Mouse (Mus musculus) retina, embryonic 14.5 days (tissue): ENCODE results near the gene Mettl2.
"Not testable (repeated sequence)": the region's sequence is repeated elsewhere in the genome, so short reads cannot be mapped to it uniquely, and the experiment has no call there.

Source experiments
- DNase-seq: peaks from one replicate; pipeline ENCODE4 v3.0.0-alpha.2; 2015; ENCODE audit warnings: low spot score

The Mettl2 gene

DNA sequence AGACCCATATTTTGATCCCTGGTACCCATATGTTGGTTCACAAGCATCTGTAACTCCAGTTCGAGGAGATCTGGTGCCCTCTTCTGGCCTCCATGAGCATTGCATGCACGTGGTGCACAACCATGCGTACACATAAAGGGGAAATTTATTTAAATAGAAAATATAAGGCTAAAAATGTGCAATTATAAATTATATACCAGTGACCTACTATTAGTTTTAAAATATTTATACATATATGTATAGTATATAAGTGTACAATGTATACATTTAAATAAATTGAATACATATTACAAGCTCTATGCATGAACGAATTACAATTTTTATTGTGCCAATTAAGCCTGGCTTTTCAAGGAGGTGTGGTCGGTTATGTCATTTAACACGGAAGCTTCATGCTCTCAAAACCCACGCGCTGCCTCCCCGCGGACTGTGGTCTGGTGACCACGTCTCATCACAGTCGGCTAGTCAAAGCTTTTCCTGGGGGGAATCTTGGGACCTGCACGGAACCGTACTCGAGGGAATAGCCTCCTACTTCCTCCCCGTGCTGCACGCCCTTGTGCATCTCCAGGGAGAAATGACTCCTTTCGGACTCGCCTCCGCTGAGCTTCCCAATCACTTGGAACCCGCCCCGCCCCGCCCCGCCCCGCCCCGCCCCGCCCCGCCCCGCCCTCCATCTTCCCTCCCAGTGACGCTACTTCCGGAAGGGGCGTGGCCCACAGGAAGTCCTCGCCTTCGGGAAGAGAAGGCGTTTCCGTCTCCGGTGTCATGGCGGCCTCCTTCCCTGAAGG, at the start of gene Mettl2:
Gene Mettl2, plus strand, starts transcription at position 691 of the 785 bp plus-strand sequence.
- peak; percentile 86 for DNase-seq

DNA sequence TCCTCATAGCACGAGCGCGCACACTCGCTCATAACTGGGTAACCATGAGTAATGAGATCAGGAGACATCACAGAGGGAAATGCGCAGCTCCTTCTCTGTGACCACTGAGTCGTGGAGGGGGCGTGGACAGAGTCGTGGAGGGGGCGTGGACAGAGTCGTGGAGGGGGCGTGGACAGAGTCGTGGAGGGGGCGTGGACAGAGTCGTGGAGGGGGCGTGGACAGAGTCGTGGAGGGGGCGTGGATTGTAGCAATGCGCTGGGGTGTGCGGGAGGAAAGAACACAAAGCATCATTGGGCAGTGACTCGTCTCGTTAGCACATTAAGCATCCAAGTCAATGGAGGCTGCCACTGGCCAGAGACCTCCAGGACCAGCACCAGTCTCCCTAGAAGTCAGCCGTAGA, 13.8 kb upstream of the Mettl2 start:
- DNase-seq, result not testable (repeated sequence)

GRCm38 (mm10) chr11:105117814-105118213, 8.4 kb upstream of the Mettl2 start:
- DNase-seq, result no peak

GRCm38 (mm10) chr11:105120551-105121061, 5.6 kb upstream of the Mettl2 start:
- DNase-seq, result no peak

DNA sequence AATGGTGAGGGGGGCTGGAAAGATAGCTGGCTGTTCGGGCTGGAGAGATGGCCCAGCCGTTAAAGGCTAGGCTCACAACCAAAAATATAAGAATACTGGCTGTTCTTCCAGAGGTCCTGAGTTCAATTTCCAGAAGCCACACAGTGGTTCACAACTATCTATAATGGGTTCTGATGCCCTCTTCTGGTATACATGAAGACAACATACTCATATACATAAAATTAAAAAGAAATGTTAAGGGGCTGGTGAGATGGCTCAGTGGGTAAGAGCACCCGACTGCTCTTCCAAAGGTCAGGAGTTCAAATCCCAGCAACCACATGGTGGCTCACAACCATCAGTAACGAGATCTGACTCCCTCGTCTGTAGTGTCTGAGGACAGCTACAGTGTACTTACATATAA, 4.4 kb upstream of the Mettl2 start:
- DNase-seq, result not testable (repeated sequence)

DNA sequence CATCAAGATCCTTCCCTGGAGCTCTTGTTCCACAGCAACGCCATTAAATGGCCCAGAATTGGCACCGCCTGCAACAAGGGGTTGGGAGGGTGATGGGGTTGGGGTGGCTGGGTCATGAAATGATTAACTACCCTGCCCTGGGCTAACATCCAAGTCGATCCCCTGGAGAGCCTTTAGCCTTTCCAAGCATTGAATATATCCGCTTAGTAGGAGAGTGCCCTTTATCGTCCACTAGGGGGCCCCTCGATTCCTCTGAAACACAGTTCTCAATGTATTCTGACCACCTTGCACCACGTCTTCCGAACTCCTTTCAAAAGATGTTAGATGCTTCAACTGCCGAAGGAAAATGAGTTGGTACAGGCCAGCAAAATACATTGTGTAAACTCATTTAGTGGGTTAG, 2.2 kb upstream of the Mettl2 start:
- peak; percentile 82 for DNase-seq

DNA sequence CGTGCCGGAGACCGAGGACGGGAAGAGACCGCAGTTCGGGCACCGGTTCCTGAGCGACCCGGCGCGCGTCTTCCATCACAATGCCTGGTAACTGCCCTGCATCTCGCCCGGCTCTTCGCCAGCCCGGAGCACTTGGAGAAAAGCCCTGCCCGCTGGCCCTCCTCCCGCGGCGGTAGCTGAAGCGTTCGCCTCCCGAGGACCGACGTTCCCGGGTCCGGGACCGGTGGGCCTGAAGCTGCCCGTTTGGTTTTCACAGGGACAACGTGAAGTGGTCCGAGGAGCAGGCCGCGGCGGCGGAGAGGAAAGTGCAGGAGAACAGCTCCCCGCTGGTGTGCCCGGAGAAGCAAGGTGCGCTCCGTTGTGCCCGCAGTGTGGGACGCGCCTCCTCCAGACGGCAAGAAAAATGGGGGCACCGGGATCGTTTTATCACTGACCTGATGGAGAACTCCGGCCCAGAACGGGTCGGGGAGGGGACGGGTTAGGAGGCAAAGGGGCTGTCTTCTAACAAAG, 350 bp downstream of the Mettl2 start:
- DNase-seq, result no peak

DNA sequence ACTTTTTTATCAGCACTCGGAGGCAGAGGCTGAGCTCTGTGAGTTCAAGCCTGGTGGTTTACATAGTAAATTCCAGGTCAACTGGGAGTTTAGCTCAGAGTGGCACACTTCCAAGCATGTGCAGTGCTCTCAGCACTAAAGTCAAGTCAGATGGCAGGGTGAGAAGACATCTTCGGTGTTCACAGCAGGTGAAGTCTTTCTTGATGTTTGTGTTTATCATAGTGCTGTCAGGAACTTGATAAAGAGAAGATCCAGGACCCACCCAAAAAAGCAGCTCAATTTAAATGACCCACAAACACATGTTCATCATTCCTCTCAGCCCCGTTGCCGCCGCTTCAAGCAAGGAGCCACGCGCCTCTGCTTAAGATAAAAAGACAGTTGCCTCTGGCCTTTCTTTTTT, 9.5 kb downstream of the Mettl2 start:
- no peak for DNase-seq

- not testable (repeated sequence) for DNase-seq
These were observed 11.0 kb downstream of the Mettl2 start for GRCm38 (mm10) chr11:105137255-105137654.

GRCm38 (mm10) chr11:105140512-105140911, 14.3 kb downstream of the Mettl2 start:
- not testable (repeated sequence) for DNase-seq

DNA sequence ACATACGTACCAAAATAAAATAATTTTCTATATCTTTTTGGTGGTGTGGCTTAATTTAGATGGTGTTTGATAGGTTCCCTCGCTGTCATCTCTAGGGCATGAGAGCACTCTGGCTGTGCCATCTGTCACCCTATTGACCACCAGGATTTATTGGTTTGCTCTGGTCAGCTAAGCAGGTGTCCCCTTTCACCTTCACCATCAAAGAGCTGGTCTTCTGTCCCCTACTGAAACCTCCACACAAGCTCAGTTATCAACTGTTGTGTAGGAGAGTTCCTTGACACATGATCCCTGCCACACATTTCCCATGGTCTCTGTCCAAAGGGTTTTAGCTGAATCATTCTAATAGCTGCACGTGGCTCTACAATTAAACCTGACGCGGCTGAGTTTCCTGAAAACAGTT, 14.9 kb downstream of the Mettl2 start:
- DNase-seq, result no peak

DNA sequence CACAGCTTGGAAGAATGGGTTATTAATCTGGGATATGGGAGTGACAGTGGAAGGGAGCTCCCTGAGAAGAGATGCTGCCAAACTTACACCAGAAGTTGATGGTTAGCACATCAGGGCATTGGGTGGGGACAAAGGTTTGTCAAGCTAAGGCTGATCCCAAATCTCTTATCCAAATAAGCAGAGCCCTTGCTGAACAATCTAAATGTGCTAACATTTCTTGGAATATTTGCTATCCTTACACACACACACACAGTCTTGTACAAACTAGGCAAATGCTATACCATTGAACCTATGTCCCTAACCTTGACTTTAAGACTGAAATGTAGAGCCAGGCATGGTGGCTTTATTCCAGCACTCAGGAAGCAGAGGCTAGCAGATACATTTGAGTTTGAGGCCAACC, 17.3 kb downstream of the Mettl2 start:
- no peak for DNase-seq

DNA sequence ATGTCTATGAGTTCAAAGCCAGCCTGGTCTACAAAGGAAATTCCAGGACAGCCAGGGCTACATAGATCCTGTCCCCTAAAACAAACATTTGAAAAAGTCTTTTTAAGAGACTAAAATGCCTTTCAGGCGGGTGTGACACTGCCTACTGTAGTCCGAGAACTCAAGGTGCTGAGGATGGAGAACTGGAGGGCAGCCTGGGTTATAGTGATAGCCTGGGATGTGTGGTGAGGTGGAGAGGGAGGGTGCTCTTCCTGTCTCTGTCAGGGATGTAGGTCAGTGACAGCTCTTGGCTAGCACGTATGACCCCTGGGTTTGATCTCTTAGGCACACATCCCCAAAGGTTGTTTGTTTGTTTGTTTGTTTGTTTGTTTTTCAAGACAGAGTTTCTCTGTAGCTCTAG, 17.9 kb downstream of the Mettl2 start:
- no peak for DNase-seq

DNA sequence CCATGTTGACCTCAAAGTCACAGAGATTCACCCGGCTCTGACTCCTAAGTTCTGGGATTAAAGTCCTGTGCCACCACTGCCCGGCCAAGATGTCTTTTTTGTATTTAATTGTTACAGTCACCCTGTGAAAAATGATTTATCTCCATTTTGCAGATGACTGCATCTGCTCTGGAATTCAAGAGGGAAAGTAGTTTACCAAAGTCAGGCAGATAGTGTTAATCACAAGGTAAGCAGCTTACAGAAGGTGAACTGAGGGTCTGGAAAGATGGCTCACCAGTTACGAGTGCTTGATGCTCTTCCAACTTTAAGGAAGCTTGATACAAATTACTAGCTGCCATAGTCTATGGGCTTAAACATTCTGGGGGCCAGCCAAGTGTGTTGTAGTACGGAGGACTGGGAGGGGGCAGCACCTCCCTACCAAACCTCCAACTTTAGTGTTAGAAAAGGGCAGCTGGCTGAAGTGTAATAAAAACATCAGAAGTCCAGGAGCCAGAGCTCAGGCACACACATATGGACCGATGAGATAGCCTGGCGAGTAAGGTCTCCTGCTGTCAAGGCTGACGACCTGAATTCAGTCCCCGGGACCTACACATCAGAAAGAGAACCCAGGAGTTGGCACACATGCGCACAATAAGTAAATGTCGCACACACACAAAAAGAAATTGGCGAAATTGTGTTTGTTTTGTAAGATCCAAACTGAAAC, 18.4 kb downstream of the Mettl2 start:
- no peak for DNase-seq

DNA sequence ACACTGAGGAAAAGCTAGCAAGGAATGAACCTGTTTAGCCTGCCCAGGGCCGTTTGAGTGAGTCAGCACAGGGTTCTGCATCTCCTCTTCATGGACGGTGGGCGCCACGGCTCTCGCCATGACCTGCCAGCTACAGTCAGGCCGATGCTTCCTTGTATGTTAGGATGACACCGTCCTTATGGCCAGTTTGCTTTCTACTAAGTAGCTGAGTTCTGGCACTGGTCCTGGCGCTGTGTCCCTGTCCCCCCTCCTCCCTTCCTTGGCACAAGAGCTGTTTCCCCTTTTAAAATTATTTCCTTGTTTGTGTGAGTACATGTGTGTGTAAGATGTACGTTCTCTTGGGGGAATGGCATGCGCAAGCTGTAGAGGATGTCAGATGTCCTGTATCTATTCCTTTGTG, 19.0 kb downstream of the Mettl2 start:
- no peak for DNase-seq

DNA sequence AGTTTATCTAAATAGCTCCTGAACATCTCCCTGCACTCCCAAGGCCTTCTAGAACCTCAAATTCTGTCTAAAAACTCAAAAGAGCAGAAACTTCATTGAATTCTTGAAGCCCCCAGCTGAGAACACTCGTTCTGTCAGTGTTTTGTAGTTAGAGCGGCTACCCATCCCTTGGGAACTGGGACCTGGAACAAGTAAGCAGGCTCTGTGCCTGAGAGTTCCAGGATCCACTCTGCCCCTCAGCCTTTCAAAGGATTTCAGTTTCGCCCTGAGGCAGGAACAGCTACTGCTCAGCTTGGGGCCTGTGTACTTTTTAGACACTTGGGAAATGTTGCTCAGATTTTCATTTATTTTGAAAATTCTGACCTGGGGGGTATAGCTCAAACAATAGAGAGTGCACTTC, 20.4 kb downstream of the Mettl2 start, which contains the start of gene Gm10842:
Gene Gm10842, plus strand, starts transcription at position 301 of the 400 bp plus-strand sequence.
- no peak for DNase-seq

- DNase-seq, result no peak
These were observed 23.1 kb downstream of the Mettl2 start for GRCm38 (mm10) chr11:105149353-105149752.

- DNase-seq, result no peak
These were observed 23.5 kb downstream of the Mettl2 start for GRCm38 (mm10) chr11:105149766-105150165.

DNA sequence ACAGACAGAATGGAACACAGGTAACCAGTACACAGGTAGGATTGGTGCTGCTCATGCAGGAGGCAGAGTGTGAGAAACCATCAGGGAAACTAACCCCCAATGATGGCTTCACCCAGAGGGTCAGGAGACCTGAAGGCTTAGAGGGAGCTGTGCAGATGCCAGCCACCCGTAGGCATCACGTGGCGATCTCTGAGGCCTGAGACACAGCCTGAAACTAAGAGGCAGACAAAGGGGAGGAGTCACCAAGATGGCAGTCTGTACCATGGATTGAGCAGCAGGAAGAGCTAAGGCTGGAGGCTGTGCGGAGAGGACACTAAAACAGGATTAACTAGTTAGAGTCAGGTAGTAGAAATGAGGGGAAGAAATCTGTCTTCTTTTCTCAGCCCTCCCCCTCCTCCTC, 24.5 kb downstream of the Mettl2 start:
- no peak for DNase-seq

DNA sequence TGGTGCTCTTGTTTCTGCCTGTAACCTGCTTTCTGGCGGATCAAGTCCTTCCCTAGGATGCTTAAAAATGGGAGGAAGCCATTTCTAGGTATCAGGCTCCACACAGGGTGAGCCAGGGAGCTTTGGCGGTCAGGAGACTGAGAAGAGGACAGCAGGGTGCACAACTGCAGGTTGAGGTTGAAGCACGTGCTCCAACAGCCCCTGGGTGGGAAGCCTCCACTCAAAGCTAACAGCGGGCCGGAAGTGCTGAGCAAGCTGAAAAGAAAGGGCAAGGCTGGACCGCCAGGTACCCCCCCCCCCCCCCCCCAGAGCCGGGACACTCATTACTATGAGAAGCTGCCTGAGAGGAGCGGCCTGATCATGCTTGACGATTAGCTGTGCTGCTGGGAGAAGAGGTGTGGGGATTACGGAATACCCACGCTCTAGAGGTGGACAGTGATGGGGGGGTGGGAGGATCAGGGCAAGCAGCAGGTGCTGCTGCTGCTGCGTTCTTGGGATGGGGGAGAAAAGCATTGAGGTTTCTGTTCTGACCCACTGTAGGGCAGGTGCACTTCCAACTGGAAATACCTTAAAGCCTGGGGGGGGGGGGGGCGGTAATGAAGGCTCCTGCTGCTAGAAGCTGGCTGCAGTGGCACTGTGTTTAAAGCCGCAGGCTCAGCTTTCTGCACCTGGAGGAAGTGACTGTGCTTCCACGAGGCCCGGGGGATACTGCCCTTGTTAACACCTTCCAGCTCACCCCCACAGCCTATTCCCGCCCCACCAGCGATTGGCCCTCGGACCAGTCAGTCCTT, 25.2 kb downstream of the Mettl2 start:
- peak; percentile 8 for DNase-seq

DNA sequence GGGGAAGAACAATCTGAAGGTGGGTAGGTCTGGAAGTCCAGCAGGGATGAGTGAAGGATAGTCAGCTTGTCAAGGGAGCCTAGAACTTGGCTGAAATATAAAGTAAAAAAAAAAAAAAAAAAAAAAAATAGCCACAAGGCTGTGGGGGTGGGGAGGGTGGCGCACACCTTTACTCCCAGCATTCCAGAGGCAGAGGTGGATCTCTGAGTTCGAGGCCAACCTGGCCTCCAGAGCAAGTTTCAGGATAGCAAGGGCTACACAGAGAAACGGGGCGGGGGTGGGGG, 25.7 kb downstream of the Mettl2 start:
- DNase-seq, result no peak

DNA sequence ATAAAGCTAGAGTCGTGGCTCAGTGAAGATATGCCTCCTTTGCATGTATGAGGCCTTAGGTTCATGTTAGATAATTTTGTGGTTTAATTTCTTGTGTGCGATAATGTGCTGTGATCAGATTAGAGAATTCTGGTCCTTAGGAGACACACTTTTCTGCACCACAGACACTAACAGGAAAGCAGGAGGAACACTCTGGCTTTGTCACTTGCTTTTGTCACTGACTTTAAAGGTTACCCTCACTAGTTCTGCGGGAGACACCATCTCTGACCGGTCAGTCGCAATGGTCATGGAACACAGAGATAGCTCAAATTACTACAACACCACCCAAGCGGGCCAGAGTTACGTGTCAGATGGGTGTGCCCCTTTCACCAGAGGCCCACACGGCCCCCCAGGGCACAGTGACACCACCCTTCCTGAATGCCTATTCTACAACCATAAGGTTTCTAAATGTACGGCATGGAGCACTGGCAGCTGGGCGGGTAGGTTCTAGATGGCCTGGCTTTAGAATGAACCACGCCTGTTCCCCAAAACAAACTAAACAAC, 26.2 kb downstream of the Mettl2 start:
- no peak for DNase-seq
